In genomic region chr10:84707226-84707625, GRCm38 (mm10) we compare ENCODE assay signal across 10 mouse cellular contexts. TPM values are rescaled to one million over a fixed set of nuclear protein-coding genes. Genes with fewer than 3 reads are reported as not detected.
DNase-seq lines count a peak whose midpoint lies in the region; ATAC-seq lines count a peak whose summit lies in the region.
"Had no signal": no experiment of that assay in that cellular context is flagged by ENCODE, and none has a peak within 500 bp of the region (broad histone marks: within the 10 kb centered on the region; RNA-seq: fewer than 3 reads in every experiment).

No protein-coding gene starts in this region.

- WGBS in embryonic facial prominence, embryonic 14.5 days, result 52% methylated on average over 6 of the region's 6 CpGs
- 45% methylated on average over 6 of the region's 6 CpGs for WGBS in embryonic facial prominence, embryonic 10.5 days
- 21% methylated on average over 6 of the region's 6 CpGs for WGBS in hindbrain, embryonic 15.5 days
- 19% methylated on average over 6 of the region's 6 CpGs for WGBS in midbrain, embryonic 11.5 days
- WGBS in kidney, embryonic 14.5 days, result 34% methylated on average over 6 of the region's 6 CpGs

- no peaks in the 10 kb centered on the region for H3K9me3 ChIP-seq in embryonic facial prominence, embryonic 14.5 days (ENCODE audit: control insufficient read depth, low read length)
- no peaks in the 10 kb centered on the region for H3K9me3 ChIP-seq in embryonic facial prominence, embryonic 10.5 days
- no peaks in the 10 kb centered on the region for H3K9me3 ChIP-seq in hindbrain, embryonic 15.5 days
- H3K9me3 ChIP-seq in midbrain, embryonic 11.5 days (ENCODE audit: control insufficient read depth, low read length), result no peaks in the 10 kb centered on the region
- H3K9me3 ChIP-seq in kidney, embryonic 14.5 days (ENCODE audit: control insufficient read depth, low read length), result no peaks in the 10 kb centered on the region
- H3K9me3 ChIP-seq: limb, embryonic 12.5 days had no signal

- peak; percentile 40 for DNase-seq in embryonic facial prominence, embryonic 14.5 days (ENCODE audit: low spot score)
- no peak for DNase-seq in embryonic facial prominence, embryonic 10.5 days (ENCODE audit: low spot score)
- peak; percentile 28 for DNase-seq in ZHBTc4 (ENCODE audit: low read depth, low spot score)
- peak; percentile 92 for DNase-seq in midbrain, embryonic 11.5 days (ENCODE audit: low spot score, missing footprints)
- no peak for DNase-seq in cerebellum, adult 9-11 months
- DNase-seq in right cerebral cortex, postnatal 36 days (ENCODE audit: low spot score in 2 of 2), result no peak

- H3K4me2 ChIP-seq in embryonic facial prominence, embryonic 14.5 days (ENCODE audit: low read depth, low read length), result no peak overlapping the region
- no peak overlapping the region for H3K4me2 ChIP-seq in hindbrain, embryonic 15.5 days
- no peak overlapping the region; the same call in 1 of the 2 replicates for H3K4me2 ChIP-seq in midbrain, embryonic 11.5 days
- H3K4me2 ChIP-seq in kidney, embryonic 14.5 days (replicated peaks; ENCODE audit: low read depth, low read length), result no peak overlapping the region
- H3K4me2 ChIP-seq: limb, embryonic 12.5 days had no signal

- H3K36me3 ChIP-seq in embryonic facial prominence, embryonic 14.5 days (ENCODE audit: control insufficient read depth, insufficient read depth, low read length), result peaks cover 8% of the 10 kb centered on the region; the same call in 1 of the 2 replicates
- H3K36me3 ChIP-seq in embryonic facial prominence, embryonic 10.5 days (replicated peaks), result peaks cover 26% of the 10 kb centered on the region
- no peaks in the 10 kb centered on the region for H3K36me3 ChIP-seq in hindbrain, embryonic 15.5 days
- H3K36me3 ChIP-seq in midbrain, embryonic 11.5 days (ENCODE audit: control insufficient read depth, insufficient read depth, low read length), result no peaks in the 10 kb centered on the region; the same call in 1 of the 2 replicates
- peaks cover 3% of the 10 kb centered on the region; the same call in 1 of the 2 replicates for H3K36me3 ChIP-seq in kidney, embryonic 14.5 days (ENCODE audit: control insufficient read depth, insufficient read depth, low read length)

- no peaks in the 10 kb centered on the region for H3K27me3 ChIP-seq in embryonic facial prominence, embryonic 14.5 days (replicated peaks; ENCODE audit: control insufficient read depth, insufficient read depth, low read length)
- H3K27me3 ChIP-seq in embryonic facial prominence, embryonic 10.5 days (replicated peaks; ENCODE audit: low read depth, poor library complexity, severe bottlenecking), result peaks cover 10% of the 10 kb centered on the region
- H3K27me3 ChIP-seq in hindbrain, embryonic 15.5 days, result no peaks in the 10 kb centered on the region
- H3K27me3 ChIP-seq in midbrain, embryonic 11.5 days (ENCODE audit: control insufficient read depth, insufficient read depth, low read length), result peaks cover 3% of the 10 kb centered on the region; the same call in 1 of the 2 replicates
- no peaks in the 10 kb centered on the region for H3K27me3 ChIP-seq in kidney, embryonic 14.5 days (ENCODE audit: control insufficient read depth, insufficient read depth, low read length)

- no peak for ATAC-seq in embryonic facial prominence, embryonic 14.5 days (ENCODE audit: low read depth)
- ATAC-seq in hindbrain, embryonic 15.5 days (ENCODE audit: low FRiP score, low read depth), result no peak
- peak; percentile 27; the same call in 1 of the 2 replicates for ATAC-seq in midbrain, embryonic 11.5 days (ENCODE audit: low FRiP score)
- ATAC-seq in kidney, embryonic 14.5 days (ENCODE audit: low FRiP score, low TSS enrichment), result no peak

- H3K4me1 ChIP-seq in embryonic facial prominence, embryonic 14.5 days (ENCODE audit: control insufficient read depth, insufficient read depth, low read length), result peaks cover 7% of the 10 kb centered on the region; the same call in 1 of the 2 replicates
- peaks cover 27% of the 10 kb centered on the region; the same call in 1 of the 2 replicates for H3K4me1 ChIP-seq in embryonic facial prominence, embryonic 10.5 days
- peaks cover 40% of the 10 kb centered on the region for H3K4me1 ChIP-seq in hindbrain, embryonic 15.5 days (replicated peaks)
- H3K4me1 ChIP-seq in midbrain, embryonic 11.5 days (ENCODE audit: control insufficient read depth, insufficient read depth, low read length), result peaks cover 55% of the 10 kb centered on the region
- H3K4me1 ChIP-seq in kidney, embryonic 14.5 days (ENCODE audit: control insufficient read depth, insufficient read depth, low read length), result peaks cover 8% of the 10 kb centered on the region

- H3K9ac ChIP-seq in embryonic facial prominence, embryonic 14.5 days (ENCODE audit: low read depth, low read length), result no peak overlapping the region
- no peak overlapping the region for H3K9ac ChIP-seq in hindbrain, embryonic 15.5 days
- H3K9ac ChIP-seq in midbrain, embryonic 11.5 days (ENCODE audit: low read length), result no peak overlapping the region
- H3K9ac ChIP-seq in kidney, embryonic 14.5 days (ENCODE audit: low read depth, low read length), result no peak overlapping the region
- H3K9ac ChIP-seq: limb, embryonic 12.5 days had no signal

- H3K27ac ChIP-seq in embryonic facial prominence, embryonic 14.5 days (replicated peaks; ENCODE audit: low read depth, low read length), result no peak overlapping the region
- no peak overlapping the region for H3K27ac ChIP-seq in embryonic facial prominence, embryonic 10.5 days (replicated peaks)
- H3K27ac ChIP-seq in hindbrain, embryonic 15.5 days (replicated peaks), result peak overlapping the region; percentile 31
- peak overlapping the region; percentile 45 for H3K27ac ChIP-seq in midbrain, embryonic 11.5 days (ENCODE audit: low read depth, low read length)
- no peak overlapping the region for H3K27ac ChIP-seq in kidney, embryonic 14.5 days (ENCODE audit: low read depth, low read length)
- H3K27ac ChIP-seq: limb, embryonic 12.5 days had no signal

- no peak overlapping the region for H3K4me3 ChIP-seq in embryonic facial prominence, embryonic 14.5 days (ENCODE audit: low read depth, low read length)
- H3K4me3 ChIP-seq in embryonic facial prominence, embryonic 10.5 days, result no peak overlapping the region
- H3K4me3 ChIP-seq in hindbrain, embryonic 15.5 days, result no peak overlapping the region
- no peak overlapping the region for H3K4me3 ChIP-seq in midbrain, embryonic 11.5 days (ENCODE audit: low read depth, low read length)
- H3K4me3 ChIP-seq in kidney, embryonic 14.5 days (ENCODE audit: low read length), result no peak overlapping the region
- H3K4me3 ChIP-seq: limb, embryonic 12.5 days had no signal

RNA-seq across cellular contexts. Expression of gene Rfx4, which starts 48.6 kb away (rescaled TPM):
- 0.15 and 0.50 TPM in 2 replicates for polyA plus RNA-seq in embryonic facial prominence, embryonic 14.5 days (2014; fragmentation: Nextera tagmentation; extraction: Ambion mirVana)
- polyA plus RNA-seq in embryonic facial prominence, embryonic 10.5 days (2016; fragmentation: Nextera tagmentation; extraction: Ambion mirVana), result 3.8 and 15.5 TPM in 2 replicates
- 18.0 and 23.7 TPM in 2 replicates for polyA plus RNA-seq in hindbrain, embryonic 15.5 days (2015; fragmentation: Nextera tagmentation; extraction: Ambion mirVana)
- 64.7 and 68.0 TPM in 2 replicates for polyA plus RNA-seq in midbrain, embryonic 11.5 days (2014; fragmentation: Nextera tagmentation; extraction: Ambion mirVana)
- polyA plus RNA-seq in kidney, embryonic 14.5 days (2014; fragmentation: Nextera tagmentation; extraction: Ambion mirVana), result 0.17 and 0.19 TPM in 2 replicates
- polyA plus RNA-seq: intestine, embryonic 14.5 days had no signal

Comparison
In these comparisons a context has a peak if more than half of its experiments do, and no peak if none do; other contexts are left out.
1. DNase-seq: peak in embryonic facial prominence, embryonic 14.5 days (single experiment), ZHBTc4 (single experiment) and midbrain, embryonic 11.5 days (single experiment); none in embryonic facial prominence, embryonic 10.5 days (single experiment), cerebellum, adult 9-11 months (single experiment) and right cerebral cortex, postnatal 36 days (0 of 2).
2. H3K27ac ChIP-seq: peak in hindbrain, embryonic 15.5 days (single experiment) and midbrain, embryonic 11.5 days (single experiment); none in embryonic facial prominence, embryonic 14.5 days (single experiment), embryonic facial prominence, embryonic 10.5 days (single experiment) and kidney, embryonic 14.5 days (single experiment).